Mouse (Mus musculus) thymus, postnatal 10 days (tissue): ENCODE measurements around the gene Ptpn13.

ENCODE experiments used
- DNase-seq, 2 experiments: peaks; one replicate each; pipeline ENCODE4 v3.0.0; 2021; ENCODE audit warnings: low spot score in 2 of 2

Gene Ptpn13

DNA sequence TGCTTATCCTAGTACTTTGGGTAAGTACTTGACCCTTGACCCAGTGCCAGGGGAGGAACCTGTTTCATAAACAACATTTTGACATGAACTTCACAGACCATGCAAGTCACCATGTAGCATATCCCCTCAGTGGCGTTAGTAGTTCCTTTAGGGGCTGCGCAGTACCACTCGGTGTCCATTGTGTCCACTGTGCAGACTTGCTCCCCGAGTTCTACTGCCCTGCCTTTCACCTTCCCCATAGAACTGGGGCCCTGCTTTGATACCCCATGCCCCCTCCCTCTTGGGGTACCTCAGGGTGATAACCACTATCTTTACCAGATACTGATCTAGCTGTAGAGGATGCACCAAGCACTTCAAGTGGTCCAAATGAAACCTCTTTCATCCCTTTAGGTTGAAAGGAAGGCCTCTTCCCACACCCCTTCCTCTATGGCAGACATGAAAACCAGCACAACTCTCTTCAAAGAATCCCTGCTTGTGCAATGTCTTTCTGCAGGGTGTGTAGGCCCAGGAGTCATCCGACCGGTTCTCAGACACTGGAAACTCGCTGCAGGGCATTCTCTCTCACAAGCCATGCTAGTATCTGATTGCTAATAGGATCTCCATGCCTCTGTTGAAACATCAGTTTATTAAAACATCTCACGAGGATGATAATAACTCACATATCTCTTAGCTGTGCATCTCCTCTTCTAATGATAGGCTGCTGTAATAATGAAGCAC, 34.1 kb downstream of the Ptpn13 start:
- DNase-seq, result no peak

DNA sequence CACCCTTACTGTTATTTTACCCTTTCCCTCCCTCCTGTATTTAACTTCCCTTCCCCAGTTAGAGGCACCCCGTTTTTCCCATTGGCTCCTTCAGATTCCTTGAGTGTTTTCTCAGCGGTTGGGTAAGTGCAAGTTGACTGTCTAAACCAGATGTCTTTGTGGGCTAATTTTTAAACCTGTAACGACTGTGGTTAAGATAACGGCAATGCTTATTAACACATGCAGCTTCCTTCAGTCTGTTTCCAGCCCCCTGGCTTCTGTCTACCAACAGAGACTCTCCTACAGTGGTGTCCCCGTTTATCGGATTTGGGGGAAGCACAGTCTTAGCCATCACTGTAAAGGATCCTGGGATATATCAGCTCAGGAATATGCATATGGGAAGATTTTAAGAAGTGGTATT, 35.9 kb downstream of the Ptpn13 start:
- DNase-seq, result no peak

DNA sequence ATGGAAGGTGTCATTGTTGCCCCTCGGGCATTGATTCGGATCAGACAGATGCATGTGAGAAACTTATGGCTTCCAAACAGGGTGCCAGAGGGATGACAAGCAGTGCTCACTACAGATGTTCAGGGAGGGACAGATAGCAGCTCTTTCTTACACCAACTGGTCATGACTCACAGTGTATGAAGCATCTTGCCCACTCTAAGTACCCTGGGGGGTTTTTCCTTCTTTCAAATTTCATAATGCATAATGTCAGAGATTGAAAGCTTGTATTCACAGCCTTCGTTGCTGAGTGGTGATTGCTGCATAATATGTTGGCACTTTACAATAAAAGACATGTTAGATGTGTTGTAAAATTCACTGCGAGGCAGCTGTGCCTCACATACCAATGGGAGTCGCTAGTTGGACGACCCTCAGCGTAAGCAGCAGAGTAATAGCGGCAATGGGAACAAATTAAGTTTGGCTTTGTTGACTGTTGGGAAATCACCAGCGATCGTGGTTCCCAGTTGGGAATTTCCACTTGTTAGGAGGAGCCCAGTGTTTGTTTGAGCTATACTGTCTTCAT, 38.7 kb downstream of the Ptpn13 start:
- no peak for DNase-seq

DNA sequence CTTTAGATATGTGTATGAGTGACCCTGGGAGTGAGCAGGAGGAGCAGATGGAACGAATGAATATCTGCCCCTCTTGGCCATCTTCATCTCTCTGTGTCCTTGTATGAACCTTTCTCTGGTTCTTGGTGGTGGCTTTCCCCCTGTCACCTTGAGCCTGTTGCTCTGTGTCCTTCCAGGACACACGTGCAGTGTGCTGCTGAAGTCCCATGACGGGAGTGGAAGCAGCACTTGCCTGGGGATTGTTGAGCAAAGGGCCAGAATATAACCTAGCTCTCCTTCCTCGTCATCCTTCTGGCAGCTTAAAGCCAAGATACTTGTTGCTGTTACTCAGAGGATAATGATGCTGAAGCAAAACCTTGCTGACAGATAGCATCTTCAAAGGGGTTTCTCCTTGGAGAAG, 39.3 kb downstream of the Ptpn13 start:
- DNase-seq, result no peak

DNA sequence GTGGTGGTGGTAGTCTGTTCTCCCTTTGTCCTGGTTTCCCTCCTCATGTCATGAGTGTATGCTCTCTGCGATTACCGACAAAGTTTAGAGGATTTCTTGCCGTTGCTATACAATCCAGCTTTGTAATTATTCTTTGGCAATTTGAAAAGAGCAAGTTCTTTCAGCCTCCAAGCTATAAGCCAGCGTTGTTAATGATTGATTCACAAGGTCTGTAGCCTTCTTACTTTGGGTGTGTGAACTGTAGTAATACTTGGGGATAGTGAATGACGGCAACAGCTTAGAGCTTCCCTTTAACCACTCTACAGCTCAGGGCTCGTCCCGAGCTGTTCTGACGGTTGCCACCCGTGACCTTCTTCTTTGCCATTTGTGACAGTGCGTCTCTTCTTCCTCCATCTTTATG, 39.8 kb downstream of the Ptpn13 start:
- no peak for DNase-seq

DNA sequence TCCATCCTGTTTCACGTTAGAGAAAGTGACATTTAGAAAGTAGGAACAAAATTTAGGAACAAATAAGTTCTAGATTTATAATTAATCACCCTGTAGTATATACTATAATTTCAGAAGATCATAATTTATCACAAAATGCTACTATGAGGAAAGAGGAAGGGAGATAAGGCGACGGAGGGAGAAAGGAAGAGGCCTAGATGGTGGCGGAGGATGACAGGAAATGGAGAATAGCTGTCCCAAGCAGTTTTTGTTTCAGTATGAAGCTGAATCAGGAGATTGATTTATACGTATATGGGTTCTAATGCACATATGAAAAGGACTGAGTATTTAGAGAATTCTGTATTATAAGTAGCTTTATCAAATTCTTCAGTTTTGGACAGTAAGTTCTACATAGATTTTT, 47.7 kb downstream of the Ptpn13 start:
- DNase-seq, result no peak

DNA sequence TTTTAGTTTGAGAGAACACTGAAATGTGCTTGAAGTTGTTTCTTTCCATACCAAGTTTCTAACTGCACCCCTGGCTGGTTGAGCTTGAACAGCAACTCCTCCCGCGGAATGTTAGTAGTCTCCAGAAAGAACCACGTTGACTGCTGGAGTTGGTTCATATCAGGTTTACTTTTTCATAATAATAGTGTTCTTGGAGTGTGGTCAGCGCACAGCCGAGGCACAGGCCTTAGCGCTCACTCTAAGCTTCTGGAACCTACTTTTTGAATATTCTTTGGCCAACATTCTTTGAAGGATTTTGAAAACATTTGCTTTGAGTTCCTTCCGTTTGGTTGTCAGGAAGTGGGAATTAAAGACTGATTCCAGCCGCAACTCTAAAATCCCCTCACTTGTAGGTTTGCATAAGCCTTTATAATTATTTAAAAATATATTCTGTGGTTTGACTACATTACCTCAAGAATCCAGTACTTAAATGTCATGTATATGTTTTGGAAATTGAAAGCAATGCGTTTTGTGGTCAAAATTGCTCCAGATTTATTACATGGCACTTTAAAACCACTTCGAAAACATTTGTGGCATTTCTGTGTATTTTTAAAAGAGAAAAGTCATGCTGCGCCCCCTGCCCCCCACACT, 48.6 kb downstream of the Ptpn13 start:
- DNase-seq, result no peak

DNA sequence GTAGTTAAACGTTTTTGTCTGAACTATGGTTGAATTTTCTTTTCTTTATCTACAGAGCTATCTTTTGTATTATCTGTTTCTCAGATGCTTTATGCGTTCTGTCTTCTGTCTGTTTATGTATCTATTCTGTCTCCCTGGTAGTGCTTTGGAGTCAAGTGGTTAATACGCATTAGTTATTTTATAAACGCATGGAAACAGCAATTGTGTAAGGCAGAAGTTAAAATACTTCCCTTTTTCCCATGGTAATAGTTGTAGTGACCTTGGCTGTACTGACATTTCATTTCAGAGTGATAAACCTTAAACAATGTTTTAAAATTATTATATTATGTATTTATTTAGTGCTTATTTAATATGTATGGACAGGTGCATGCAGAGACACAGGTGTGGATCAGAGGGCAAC, 49.3 kb downstream of the Ptpn13 start:
- no peak for DNase-seq

DNA sequence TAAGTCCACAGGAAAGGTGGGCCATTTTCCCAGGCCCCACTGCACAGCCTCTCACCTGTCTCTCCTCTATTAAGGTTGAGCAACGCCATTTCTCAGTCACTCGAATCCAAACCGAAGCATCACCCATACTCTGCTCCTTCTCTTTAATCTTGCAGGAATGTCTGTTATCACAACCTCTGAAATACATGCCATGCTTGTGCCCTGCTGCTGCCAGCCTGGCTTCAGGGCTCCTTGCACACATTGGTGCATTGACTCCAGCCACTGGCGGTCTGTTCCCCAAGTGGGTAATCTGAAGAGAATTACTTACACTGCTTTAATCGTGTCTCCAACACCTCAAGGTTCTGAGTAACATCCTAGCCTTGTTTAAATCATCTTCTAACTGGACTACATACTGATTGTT, 50.5 kb downstream of the Ptpn13 start:
- no peak for DNase-seq

DNA sequence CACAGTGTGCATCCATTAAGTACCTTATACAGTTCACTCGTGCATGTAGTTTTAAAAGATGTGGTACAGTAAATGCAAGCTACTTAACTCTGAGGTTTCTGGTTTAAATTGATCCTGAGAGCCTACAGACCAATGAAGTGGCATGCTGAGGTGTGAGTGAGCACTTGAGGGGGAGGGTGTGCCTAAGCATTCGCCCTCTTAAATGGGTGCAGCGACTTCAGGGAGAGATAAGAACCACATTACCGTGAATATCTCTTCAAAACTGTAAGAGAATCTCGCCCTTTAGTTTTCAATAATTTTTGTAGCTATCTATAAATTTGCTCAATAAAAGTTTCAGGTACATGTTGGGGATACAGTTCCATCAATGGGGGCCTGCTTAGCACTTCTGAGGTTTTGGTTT, 54.5 kb downstream of the Ptpn13 start:
- DNase-seq, result no peak

DNA sequence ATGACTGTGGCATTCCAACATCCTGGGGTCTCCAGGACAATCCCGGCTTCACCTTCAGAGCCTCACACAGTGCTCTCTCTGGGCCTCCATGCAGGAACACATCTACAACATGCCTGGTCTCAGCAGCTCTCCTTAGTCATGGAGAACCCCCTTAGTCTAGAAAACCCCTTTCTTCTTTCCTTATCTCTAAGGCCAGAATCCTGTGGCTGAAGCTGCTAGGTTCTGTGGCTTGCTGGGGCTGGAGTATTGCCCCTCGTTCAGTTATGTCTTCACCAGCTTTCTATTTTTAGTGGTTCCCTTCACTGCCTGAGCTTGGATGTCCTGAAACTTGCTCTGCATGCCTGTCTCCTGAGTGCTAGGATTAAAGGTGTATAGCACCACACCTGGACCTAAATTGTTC, 56.2 kb downstream of the Ptpn13 start:
- DNase-seq, result no peak

DNA sequence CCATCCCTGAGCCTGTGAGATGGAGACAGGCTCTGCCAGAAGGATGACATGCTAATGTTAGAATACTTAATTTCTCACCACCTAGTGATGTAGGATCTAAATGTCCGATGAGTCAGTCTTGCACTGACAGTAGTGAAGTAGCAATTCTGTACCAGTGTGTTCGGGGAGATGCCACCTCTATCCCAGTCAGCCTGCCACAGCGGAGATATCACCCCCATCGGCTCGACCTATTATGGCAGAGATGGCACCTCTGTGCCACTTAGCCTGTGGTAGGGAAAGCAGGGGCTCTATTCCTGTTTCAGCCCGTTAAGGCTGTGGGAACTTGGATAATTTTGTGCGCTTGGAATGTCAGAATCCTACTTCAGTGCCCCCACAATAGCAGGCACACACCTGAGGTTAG, 62.0 kb downstream of the Ptpn13 start:
- no peak for DNase-seq

DNA sequence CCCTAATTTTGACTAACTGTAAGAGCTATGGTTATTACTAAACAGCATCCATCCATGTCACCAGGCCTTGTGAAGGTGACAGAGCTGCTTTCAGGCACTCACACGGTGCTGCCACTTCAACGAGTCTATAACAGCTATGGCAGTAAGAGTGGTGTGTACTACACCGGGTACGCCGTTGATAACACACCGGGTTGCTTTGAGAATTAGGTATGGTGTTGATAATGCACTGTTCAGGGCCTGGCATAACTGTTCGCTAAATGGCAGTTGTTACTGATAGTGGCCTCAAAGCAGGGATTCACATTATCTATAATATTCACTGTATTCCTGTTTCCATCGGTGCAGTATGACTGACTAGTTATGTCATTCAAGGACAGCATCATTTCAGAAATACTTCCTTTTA, 66.0 kb downstream of the Ptpn13 start:
- no peak for DNase-seq

DNA sequence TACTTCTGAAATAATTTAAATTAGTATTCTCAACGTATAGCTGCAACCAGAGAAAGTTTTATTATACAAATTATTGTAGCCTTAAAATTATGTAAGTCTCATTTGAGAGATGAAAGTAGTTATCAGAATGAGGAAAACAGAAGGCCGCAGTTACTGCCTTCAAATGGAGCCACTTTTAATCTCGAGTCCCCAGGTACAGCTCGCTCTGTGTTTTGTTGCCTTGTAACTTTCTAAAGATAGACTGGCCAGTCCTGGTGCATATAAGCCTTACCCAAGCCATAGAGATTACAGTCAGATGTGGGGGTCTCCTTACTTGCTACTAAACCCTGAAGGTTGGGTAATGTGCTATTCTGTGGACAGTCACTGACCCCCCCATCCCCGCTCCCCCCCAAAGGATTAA, 66.8 kb downstream of the Ptpn13 start:
- DNase-seq, result no peak

DNA sequence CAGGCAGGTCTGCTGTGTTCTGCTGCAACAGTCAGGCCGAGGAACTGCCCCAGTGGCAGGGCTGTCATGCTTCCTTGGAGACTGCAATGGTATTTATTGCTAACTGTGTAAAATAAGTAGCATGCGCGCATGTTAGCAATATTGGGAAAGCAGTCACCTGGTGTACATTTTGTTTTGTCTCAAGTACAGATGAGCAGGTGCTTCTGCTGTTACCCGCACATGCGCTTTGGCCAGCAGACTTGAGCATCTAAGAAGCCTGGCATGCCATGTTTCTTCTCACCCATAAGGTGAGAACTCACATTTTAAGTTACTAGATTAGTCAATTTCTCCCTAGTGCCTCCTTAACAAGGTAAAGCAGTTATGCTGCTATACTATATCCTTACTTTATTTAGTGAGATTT, 72.1 kb downstream of the Ptpn13 start:
- no peak for DNase-seq

DNA sequence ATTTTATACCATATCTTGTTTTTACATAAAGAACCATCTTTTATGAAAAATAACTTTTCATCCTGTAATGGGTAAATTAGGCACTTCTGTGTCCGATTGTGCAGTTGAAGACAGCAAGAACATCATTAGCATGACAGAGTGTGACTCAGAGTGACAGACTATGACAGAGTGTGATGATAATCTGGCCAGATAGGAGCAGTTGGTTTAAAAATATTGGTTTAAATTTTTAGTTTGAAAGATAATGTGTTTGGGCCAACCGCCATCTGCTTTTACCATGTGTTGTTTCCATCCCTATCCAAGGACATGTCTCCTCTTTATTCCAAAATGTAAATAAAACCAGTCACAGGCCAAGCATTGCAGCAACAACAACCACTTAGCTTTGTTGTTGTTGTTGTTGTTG, 72.5 kb downstream of the Ptpn13 start:
- DNase-seq, result no peak

DNA sequence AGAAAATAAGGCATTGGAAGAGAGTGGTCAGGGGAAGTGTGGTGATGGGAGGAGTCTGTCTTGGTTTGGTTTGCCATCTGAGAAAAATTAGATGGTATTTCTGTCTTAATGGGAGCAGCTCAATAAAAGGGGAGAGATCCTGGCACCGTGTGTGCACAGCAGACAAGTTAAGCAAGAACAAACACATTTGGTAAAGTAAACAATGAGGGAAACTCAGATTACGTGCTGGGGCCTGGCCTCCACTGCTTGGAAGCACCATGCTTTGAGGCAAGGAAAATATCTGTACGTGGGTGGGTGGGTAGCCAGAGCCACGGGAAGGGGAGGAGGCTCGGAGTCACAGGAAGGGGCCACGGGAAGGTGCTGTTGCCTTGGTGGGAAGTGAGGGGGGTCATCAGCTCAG, 74.3 kb downstream of the Ptpn13 start:
- no peak for DNase-seq

DNA sequence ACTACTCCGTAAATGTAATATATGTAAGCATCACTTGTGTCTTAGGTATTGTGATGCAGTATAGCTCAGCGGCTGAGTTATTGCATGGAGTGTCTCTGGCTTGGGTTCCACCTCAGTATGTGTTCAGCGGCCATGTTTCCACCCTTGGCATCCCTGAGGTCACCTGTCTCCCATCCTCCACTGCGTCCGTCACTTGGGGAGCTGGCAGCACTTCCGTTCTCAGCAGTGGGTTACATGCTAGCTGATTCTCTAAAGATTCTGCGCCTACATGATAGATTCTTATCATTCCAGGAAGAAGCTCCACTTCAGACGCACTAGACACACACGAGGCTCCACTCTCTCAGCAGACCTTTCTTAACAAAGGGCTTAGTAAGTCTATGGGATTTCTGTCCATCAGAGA, 76.1 kb downstream of the Ptpn13 start:
- DNase-seq, result no peak

DNA sequence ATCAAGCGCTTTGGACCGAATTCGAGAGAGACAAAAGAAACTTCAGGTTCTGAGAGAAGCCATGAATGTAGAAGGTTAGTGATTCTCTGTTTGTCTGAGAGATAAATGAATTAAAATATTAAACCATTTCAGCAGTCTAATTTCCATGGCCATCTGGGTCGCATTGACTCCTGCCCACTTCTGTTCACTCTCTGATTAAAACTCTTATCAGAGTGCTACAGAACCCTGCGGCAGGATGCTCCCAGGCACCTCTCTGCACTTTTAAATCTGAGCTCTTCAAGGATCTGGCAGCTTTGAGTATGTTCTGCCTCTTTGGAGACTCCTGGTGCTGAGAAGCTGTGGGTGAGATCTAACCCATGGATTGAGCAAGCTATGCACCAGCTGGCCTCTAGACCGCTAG, 76.8 kb downstream of the Ptpn13 start:
- DNase-seq, result no peak

DNA sequence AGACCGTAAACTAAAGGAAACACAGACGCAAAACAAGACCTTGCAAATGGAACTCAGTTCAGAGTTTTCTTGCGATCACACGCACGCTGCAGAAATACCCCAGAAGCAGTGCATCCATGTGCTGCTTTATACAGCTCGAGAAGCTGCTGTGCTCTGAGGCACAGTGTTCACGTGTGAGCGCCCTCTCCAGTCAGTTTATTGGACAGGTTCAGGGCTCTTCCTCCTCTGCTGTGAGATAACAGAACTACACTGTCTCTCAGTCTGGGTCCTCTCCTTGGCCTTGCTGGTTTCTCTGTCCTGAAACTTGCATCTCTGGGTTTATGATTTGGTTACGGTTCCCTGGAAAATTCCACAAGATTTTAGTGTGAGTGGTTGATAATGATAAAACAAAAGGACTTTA, 88.2 kb downstream of the Ptpn13 start:
- DNase-seq, result no peak

DNA sequence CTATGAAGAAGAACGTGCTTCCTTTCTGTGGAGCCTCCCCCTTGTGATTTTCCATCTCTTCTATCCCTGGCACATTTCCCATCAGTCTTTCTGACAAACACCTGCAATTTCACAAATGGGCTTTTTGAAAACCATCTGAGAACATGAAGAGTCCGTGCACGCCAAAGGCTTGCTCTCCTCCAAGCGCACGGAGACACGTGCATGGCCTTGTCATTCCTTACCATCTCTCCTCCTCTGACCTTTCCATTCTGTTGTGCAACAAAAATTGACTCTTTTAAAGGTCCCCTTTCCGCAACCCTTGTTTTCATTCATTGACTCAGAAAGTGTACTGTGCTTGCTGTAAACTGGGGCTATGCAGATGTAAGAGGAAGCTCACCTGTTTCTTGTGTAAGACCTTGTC, 89.4 kb downstream of the Ptpn13 start:
- DNase-seq, result no peak

DNA sequence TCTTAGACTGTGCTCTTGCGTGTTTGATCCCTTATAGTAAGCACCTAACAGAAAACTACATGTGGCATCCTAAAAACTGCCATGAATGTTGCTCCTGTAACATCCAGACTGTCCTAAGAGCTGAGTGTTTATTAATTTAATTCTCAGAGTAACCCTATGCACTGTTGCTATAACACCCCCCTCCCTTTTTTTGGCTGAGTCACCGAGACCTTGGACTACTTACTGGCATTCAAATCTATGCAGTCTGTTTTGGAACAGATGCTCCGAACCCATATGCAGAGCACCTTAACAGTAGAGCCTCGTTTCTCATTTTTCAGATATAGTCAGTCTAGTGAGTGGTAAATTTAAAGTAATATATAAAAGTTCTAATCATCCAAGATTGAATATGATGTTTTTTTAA, 90.9 kb downstream of the Ptpn13 start:
- DNase-seq, result no peak

DNA sequence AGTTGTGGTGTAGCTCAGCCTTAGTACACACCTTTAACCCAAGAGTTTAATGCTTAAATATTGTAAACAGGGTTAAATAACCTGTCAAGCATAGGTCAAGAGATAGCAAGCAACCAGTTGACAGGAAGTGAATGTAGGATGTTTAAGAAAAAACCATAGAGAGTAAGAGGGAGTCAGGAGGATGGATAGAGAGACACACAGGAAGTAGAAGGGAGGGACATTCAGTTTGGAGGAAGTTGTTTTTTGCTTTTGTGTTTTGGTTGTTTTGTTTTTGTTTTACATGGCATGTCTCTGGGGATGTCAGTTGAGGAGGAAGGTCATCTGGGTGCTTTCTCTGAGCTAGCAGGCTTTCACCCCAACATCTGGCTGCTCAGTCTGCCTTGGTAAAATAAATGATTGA, 91.6 kb downstream of the Ptpn13 start:
- no peak for DNase-seq

DNA sequence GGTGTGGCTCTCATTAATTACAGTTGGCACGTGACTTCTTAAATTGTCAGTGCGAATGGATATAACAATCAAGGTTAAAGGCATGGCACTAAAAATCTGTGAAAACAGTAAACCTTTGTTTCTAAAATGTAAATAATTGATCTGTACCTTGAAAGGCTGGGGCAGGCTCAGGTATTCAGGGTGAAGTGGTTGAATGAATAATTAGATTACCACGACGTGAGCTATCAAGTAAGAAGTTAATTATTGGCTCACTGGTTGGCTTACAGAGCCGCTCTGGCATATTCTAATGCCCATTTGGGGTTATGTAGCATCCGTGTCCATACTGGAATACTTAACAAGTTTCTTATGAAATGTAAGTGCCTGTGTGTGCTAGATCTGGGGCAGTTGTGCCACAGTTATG, 92.6 kb downstream of the Ptpn13 start:
- no peak for DNase-seq
